In genomic region chr19:7607690-7608201, GRCm38 (mm10) we compare ENCODE assay signal across 11 mouse cellular contexts. TPM values are rescaled to one million over a fixed set of nuclear protein-coding genes. Genes with fewer than 3 reads are reported as not detected.
DNase-seq lines count a peak whose midpoint lies in the region; ATAC-seq lines count a peak whose summit lies in the region.
"Had no signal": no experiment of that assay in that cellular context is flagged by ENCODE, and none has a peak within 500 bp of the region (broad histone marks: within the 10 kb centered on the region; RNA-seq: fewer than 3 reads in every experiment).

No protein-coding gene starts in this region.

- H3K4me3 ChIP-seq in forebrain, embryonic 10.5 days, result no peak overlapping the region
- no peak overlapping the region for H3K4me3 ChIP-seq in forebrain, embryonic 16.5 days (replicated peaks; ENCODE audit: low read length)
- H3K4me3 ChIP-seq in midbrain, embryonic 11.5 days (ENCODE audit: low read depth, low read length), result no peak overlapping the region
- H3K4me3 ChIP-seq in midbrain, embryonic 14.5 days (replicated peaks; ENCODE audit: low read depth, low read length), result no peak overlapping the region
- no peak overlapping the region for H3K4me3 ChIP-seq in limb, embryonic 11.5 days (ENCODE audit: low read depth, low read length)
- H3K4me3 ChIP-seq in stomach, embryonic 15.5 days (replicated peaks), result no peak overlapping the region
- H3K4me3 ChIP-seq in hindbrain, embryonic 14.5 days (replicated peaks; ENCODE audit: low read length), result no peak overlapping the region
- H3K4me3 ChIP-seq: neural tube, embryonic 12.5 days had no signal

- H3K27me3 ChIP-seq in forebrain, embryonic 10.5 days (ENCODE audit: poor library complexity, severe bottlenecking), result peaks cover 97% of the 10 kb centered on the region
- no peaks in the 10 kb centered on the region; the same call in 1 of the 2 replicates for H3K27me3 ChIP-seq in forebrain, embryonic 16.5 days (replicated peaks; ENCODE audit: control insufficient read depth, insufficient read depth, low read length)
- peaks cover 5% of the 10 kb centered on the region; the same call in 1 of the 2 replicates for H3K27me3 ChIP-seq in midbrain, embryonic 11.5 days (ENCODE audit: control insufficient read depth, insufficient read depth, low read length)
- H3K27me3 ChIP-seq in midbrain, embryonic 14.5 days (ENCODE audit: control insufficient read depth, insufficient read depth, low read length), result peaks cover 3% of the 10 kb centered on the region; the same call in 1 of the 2 replicates
- H3K27me3 ChIP-seq in limb, embryonic 11.5 days (ENCODE audit: control insufficient read depth, insufficient read depth, low read length), result 0 out of 2 replicates have a peak, but pooled peaks cover 3% of the 10 kb centered on the region
- no peaks in the 10 kb centered on the region; the same call in 1 of the 2 replicates for H3K27me3 ChIP-seq in stomach, embryonic 15.5 days (replicated peaks)
- peaks cover 24% of the 10 kb centered on the region for H3K27me3 ChIP-seq in hindbrain, embryonic 14.5 days (ENCODE audit: control insufficient read depth, insufficient read depth, low read length)

- intact Hi-C loops in gastrocnemius, postnatal 36 days (cut with DNase I), result no loop called here

- 78% methylated on average over 7 of the region's 7 CpGs for WGBS in forebrain, embryonic 10.5 days
- 77% methylated on average over 7 of the region's 7 CpGs for WGBS in forebrain, embryonic 16.5 days
- 78% methylated on average over 7 of the region's 7 CpGs for WGBS in midbrain, embryonic 11.5 days
- WGBS in midbrain, embryonic 14.5 days, result 77% methylated on average over 7 of the region's 7 CpGs
- WGBS in limb, embryonic 11.5 days, result 78% methylated on average over 7 of the region's 7 CpGs
- 66% methylated on average over 7 of the region's 7 CpGs for WGBS in stomach, embryonic 15.5 days
- 85% methylated on average over 7 of the region's 7 CpGs for WGBS in hindbrain, embryonic 14.5 days

- H3K4me1 ChIP-seq in forebrain, embryonic 10.5 days, result peaks cover 42% of the 10 kb centered on the region
- peaks cover 27% of the 10 kb centered on the region for H3K4me1 ChIP-seq in forebrain, embryonic 16.5 days (replicated peaks; ENCODE audit: control insufficient read depth, insufficient read depth, low read length)
- peaks cover 8% of the 10 kb centered on the region for H3K4me1 ChIP-seq in midbrain, embryonic 11.5 days (ENCODE audit: control insufficient read depth, insufficient read depth, low read length)
- H3K4me1 ChIP-seq in midbrain, embryonic 14.5 days (ENCODE audit: control insufficient read depth, insufficient read depth, low read length), result peaks cover 15% of the 10 kb centered on the region
- peaks cover 11% of the 10 kb centered on the region for H3K4me1 ChIP-seq in limb, embryonic 11.5 days (ENCODE audit: control insufficient read depth, insufficient read depth, low read length)
- H3K4me1 ChIP-seq in stomach, embryonic 15.5 days, result peaks cover 8% of the 10 kb centered on the region; the same call in 1 of the 2 replicates
- peaks cover 17% of the 10 kb centered on the region for H3K4me1 ChIP-seq in hindbrain, embryonic 14.5 days (replicated peaks; ENCODE audit: control insufficient read depth, insufficient read depth, low read length)

- no peaks in the 10 kb centered on the region for H3K36me3 ChIP-seq in forebrain, embryonic 10.5 days (replicated peaks)
- H3K36me3 ChIP-seq in forebrain, embryonic 16.5 days (ENCODE audit: control insufficient read depth, insufficient read depth), result no peaks in the 10 kb centered on the region
- no peaks in the 10 kb centered on the region for H3K36me3 ChIP-seq in midbrain, embryonic 11.5 days (ENCODE audit: control insufficient read depth, insufficient read depth, low read length)
- no peaks in the 10 kb centered on the region for H3K36me3 ChIP-seq in midbrain, embryonic 14.5 days (ENCODE audit: control insufficient read depth, insufficient read depth, low read length)
- H3K36me3 ChIP-seq in limb, embryonic 11.5 days (ENCODE audit: control insufficient read depth, insufficient read depth, low read length), result no peaks in the 10 kb centered on the region
- no peaks in the 10 kb centered on the region for H3K36me3 ChIP-seq in stomach, embryonic 15.5 days
- no peaks in the 10 kb centered on the region for H3K36me3 ChIP-seq in hindbrain, embryonic 14.5 days (replicated peaks; ENCODE audit: control insufficient read depth, insufficient read depth)
- H3K36me3 ChIP-seq: neural tube, embryonic 12.5 days had no signal

- no peak for DNase-seq in forebrain, embryonic 10.5 days (ENCODE audit: extremely low spot score, low spot score)
- peak; percentile 51 for DNase-seq in midbrain, embryonic 11.5 days (ENCODE audit: low spot score, missing footprints)
- no peak for DNase-seq in midbrain, embryonic 14.5 days
- DNase-seq in limb, embryonic 11.5 days (ENCODE audit: low spot score), result no peak
- no peak for DNase-seq in hindbrain, embryonic 14.5 days (ENCODE audit: low spot score)
- DNase-seq in gastrocnemius, postnatal 36 days, result no peak

- no peak for ATAC-seq in forebrain, embryonic 16.5 days
- no peak for ATAC-seq in midbrain, embryonic 11.5 days (ENCODE audit: low FRiP score)
- no peak for ATAC-seq in midbrain, embryonic 14.5 days (ENCODE audit: low FRiP score, low TSS enrichment)
- no peak for ATAC-seq in limb, embryonic 11.5 days (ENCODE audit: insufficient number of reproducible peaks, low FRiP score, low TSS enrichment, low read depth)
- peak; percentile 81 for ATAC-seq in stomach, embryonic 15.5 days (ENCODE audit: insufficient read depth, low FRiP score, low read depth)
- no peak for ATAC-seq in hindbrain, embryonic 14.5 days (ENCODE audit: low FRiP score)

- no peak overlapping the region for H3K4me2 ChIP-seq in forebrain, embryonic 16.5 days (ENCODE audit: low read length)
- no peak overlapping the region for H3K4me2 ChIP-seq in midbrain, embryonic 11.5 days
- no peak overlapping the region for H3K4me2 ChIP-seq in midbrain, embryonic 14.5 days (ENCODE audit: low read length)
- no peak overlapping the region for H3K4me2 ChIP-seq in limb, embryonic 11.5 days (ENCODE audit: low read depth, severe bottlenecking)
- no peak overlapping the region for H3K4me2 ChIP-seq in stomach, embryonic 15.5 days
- no peak overlapping the region for H3K4me2 ChIP-seq in hindbrain, embryonic 14.5 days (replicated peaks)

- H3K27ac ChIP-seq in forebrain, embryonic 10.5 days, result peak overlapping the region; percentile 78; the same call in 1 of the 2 replicates
- no peak overlapping the region for H3K27ac ChIP-seq in forebrain, embryonic 16.5 days (ENCODE audit: low read length)
- no peak overlapping the region for H3K27ac ChIP-seq in midbrain, embryonic 11.5 days (ENCODE audit: low read depth, low read length)
- no peak overlapping the region for H3K27ac ChIP-seq in midbrain, embryonic 14.5 days (replicated peaks; ENCODE audit: low read depth, low read length)
- H3K27ac ChIP-seq in limb, embryonic 11.5 days (replicated peaks; ENCODE audit: low read depth, low read length), result peak overlapping the region; percentile 38
- H3K27ac ChIP-seq in stomach, embryonic 15.5 days, result peak overlapping the region; percentile 80
- H3K27ac ChIP-seq in hindbrain, embryonic 14.5 days, result no peak overlapping the region
- H3K27ac ChIP-seq: neural tube, embryonic 12.5 days had no signal

- no peak overlapping the region for H3K9ac ChIP-seq in forebrain, embryonic 16.5 days (replicated peaks; ENCODE audit: low read depth, low read length)
- no peak overlapping the region for H3K9ac ChIP-seq in midbrain, embryonic 11.5 days (ENCODE audit: low read length)
- no peak overlapping the region for H3K9ac ChIP-seq in midbrain, embryonic 14.5 days (replicated peaks; ENCODE audit: low read length)
- no peak overlapping the region for H3K9ac ChIP-seq in limb, embryonic 11.5 days (ENCODE audit: low read length)
- no peak overlapping the region for H3K9ac ChIP-seq in stomach, embryonic 15.5 days
- H3K9ac ChIP-seq in hindbrain, embryonic 14.5 days, result no peak overlapping the region
- H3K9ac ChIP-seq: neural tube, embryonic 12.5 days had no signal

- no peaks in the 10 kb centered on the region for H3K9me3 ChIP-seq in forebrain, embryonic 10.5 days
- no peaks in the 10 kb centered on the region for H3K9me3 ChIP-seq in forebrain, embryonic 16.5 days (ENCODE audit: control insufficient read depth, low read length)
- no peaks in the 10 kb centered on the region for H3K9me3 ChIP-seq in midbrain, embryonic 11.5 days (ENCODE audit: control insufficient read depth, low read length)
- H3K9me3 ChIP-seq in midbrain, embryonic 14.5 days (ENCODE audit: control insufficient read depth, low read length), result no peaks in the 10 kb centered on the region
- no peaks in the 10 kb centered on the region for H3K9me3 ChIP-seq in limb, embryonic 11.5 days (ENCODE audit: control insufficient read depth, low read length)
- no peaks in the 10 kb centered on the region for H3K9me3 ChIP-seq in stomach, embryonic 15.5 days
- H3K9me3 ChIP-seq in hindbrain, embryonic 14.5 days (ENCODE audit: control insufficient read depth, low read length), result no peaks in the 10 kb centered on the region
- H3K9me3 ChIP-seq: neural tube, embryonic 12.5 days had no signal

RNA-seq across cellular contexts. Expression of gene Lgals12, which starts 0.8 kb away (rescaled TPM):
- 0.11 and 0.14 TPM in 2 replicates for polyA plus RNA-seq in forebrain, embryonic 10.5 days (2016; fragmentation: Nextera tagmentation; extraction: Ambion mirVana)
- 0.16 TPM in 1 of 2 replicates, not detected in the other for polyA plus RNA-seq in forebrain, embryonic 16.5 days (2015; fragmentation: Nextera tagmentation; extraction: Ambion mirVana)
- polyA plus RNA-seq in midbrain, embryonic 11.5 days (2014; fragmentation: Nextera tagmentation; extraction: Ambion mirVana), result not detected in 2 replicates
- polyA plus RNA-seq in midbrain, embryonic 14.5 days (2014; fragmentation: Nextera tagmentation; extraction: Ambion mirVana), result 0.11 and 0.29 TPM in 2 replicates
- 0.30 and 0.93 TPM in 2 replicates for polyA plus RNA-seq in limb, embryonic 11.5 days (2014; fragmentation: Nextera tagmentation; extraction: Ambion mirVana)
- polyA plus RNA-seq in stomach, embryonic 15.5 days (2015; fragmentation: Nextera tagmentation; extraction: Ambion mirVana), result 2.3 and 3.5 TPM in 2 replicates
- polyA plus RNA-seq in hindbrain, embryonic 14.5 days (2014; fragmentation: Nextera tagmentation; extraction: Ambion mirVana), result 0.18 and 0.40 TPM in 2 replicates
- total RNA-seq in gastrocnemius, postnatal 36 days (2021), result under 1 TPM; 0.48 to 0.79 TPM
- total RNA-seq: MEL had no signal
- polyA plus RNA-seq: neural tube, embryonic 12.5 days had no signal

RNA-seq across cellular contexts. Expression of gene Hrasls5, which starts 4.6 kb away (rescaled TPM):
- polyA plus RNA-seq in forebrain, embryonic 10.5 days (2016; fragmentation: Nextera tagmentation; extraction: Ambion mirVana), result not detected in 2 replicates
- polyA plus RNA-seq in forebrain, embryonic 16.5 days (2015; fragmentation: Nextera tagmentation; extraction: Ambion mirVana), result not detected in 2 replicates
- polyA plus RNA-seq in midbrain, embryonic 11.5 days (2014; fragmentation: Nextera tagmentation; extraction: Ambion mirVana), result not detected in 2 replicates
- polyA plus RNA-seq in midbrain, embryonic 14.5 days (2014; fragmentation: Nextera tagmentation; extraction: Ambion mirVana), result not detected in 2 replicates
- polyA plus RNA-seq in limb, embryonic 11.5 days (2014; fragmentation: Nextera tagmentation; extraction: Ambion mirVana), result not detected in 2 replicates
- polyA plus RNA-seq in stomach, embryonic 15.5 days (2015; fragmentation: Nextera tagmentation; extraction: Ambion mirVana), result not detected in 2 replicates
- polyA plus RNA-seq in hindbrain, embryonic 14.5 days (2014; fragmentation: Nextera tagmentation; extraction: Ambion mirVana), result not detected in 2 replicates
- not detected for total RNA-seq in gastrocnemius, postnatal 36 days (2021)
- total RNA-seq: MEL had no signal
- polyA plus RNA-seq: heart, embryonic 14.5 days; neural tube, embryonic 12.5 days had no signal

RNA-seq across cellular contexts. Expression of gene Pla2g16, which starts 50.5 kb away (rescaled TPM):
- 5.7 and 6.9 TPM in 2 replicates for polyA plus RNA-seq in forebrain, embryonic 10.5 days (2016; fragmentation: Nextera tagmentation; extraction: Ambion mirVana)
- 3.3 and 4.5 TPM in 2 replicates for polyA plus RNA-seq in forebrain, embryonic 16.5 days (2015; fragmentation: Nextera tagmentation; extraction: Ambion mirVana)
- polyA plus RNA-seq in midbrain, embryonic 11.5 days (2014; fragmentation: Nextera tagmentation; extraction: Ambion mirVana), result 2.3 and 3.2 TPM in 2 replicates
- 1.2 and 2.5 TPM in 2 replicates for polyA plus RNA-seq in midbrain, embryonic 14.5 days (2014; fragmentation: Nextera tagmentation; extraction: Ambion mirVana)
- polyA plus RNA-seq in limb, embryonic 11.5 days (2014; fragmentation: Nextera tagmentation; extraction: Ambion mirVana), result 5.4 and 7.6 TPM in 2 replicates
- polyA plus RNA-seq in stomach, embryonic 15.5 days (2015; fragmentation: Nextera tagmentation; extraction: Ambion mirVana), result 10.7 and 13.2 TPM in 2 replicates
- polyA plus RNA-seq in hindbrain, embryonic 14.5 days (2014; fragmentation: Nextera tagmentation; extraction: Ambion mirVana), result 5.3 and 5.6 TPM in 2 replicates
- total RNA-seq in gastrocnemius, postnatal 36 days (2021), result 100 to 1,000 TPM in 1 of 2 experiments, 10 to 100 TPM in 1; 99.9 to 107 TPM

Comparison
In these comparisons a context has a peak if more than half of its experiments do, and no peak if none do; other contexts are left out.
1. H3K27ac ChIP-seq: peak in forebrain, embryonic 10.5 days (single experiment), limb, embryonic 11.5 days (single experiment) and stomach, embryonic 15.5 days (single experiment); none in forebrain, embryonic 16.5 days (single experiment), midbrain, embryonic 11.5 days (single experiment), midbrain, embryonic 14.5 days (single experiment) and hindbrain, embryonic 14.5 days (single experiment).